Mouse (Mus musculus): ENCODE measurements at regions not wholly inside any gene's neighbourhood (a gene's known extent, or its start where the extent isn't known, plus 50 kb on each side); places are given as distances from the start of the nearest gene placed in this dataset.

- no peak for DNase-seq (ENCODE audit: low spot score in 2 of 2)
These were observed 119.2 kb upstream of the Tsc22d1 start for GRCm38 (mm10) chr14:76295411-76296169.

GRCm38 (mm10) chr14:76297864-76298263 is 116.9 kb upstream of the Tsc22d1 start:
- no peak for DNase-seq (ENCODE audit: low spot score in 2 of 2)

DNA sequence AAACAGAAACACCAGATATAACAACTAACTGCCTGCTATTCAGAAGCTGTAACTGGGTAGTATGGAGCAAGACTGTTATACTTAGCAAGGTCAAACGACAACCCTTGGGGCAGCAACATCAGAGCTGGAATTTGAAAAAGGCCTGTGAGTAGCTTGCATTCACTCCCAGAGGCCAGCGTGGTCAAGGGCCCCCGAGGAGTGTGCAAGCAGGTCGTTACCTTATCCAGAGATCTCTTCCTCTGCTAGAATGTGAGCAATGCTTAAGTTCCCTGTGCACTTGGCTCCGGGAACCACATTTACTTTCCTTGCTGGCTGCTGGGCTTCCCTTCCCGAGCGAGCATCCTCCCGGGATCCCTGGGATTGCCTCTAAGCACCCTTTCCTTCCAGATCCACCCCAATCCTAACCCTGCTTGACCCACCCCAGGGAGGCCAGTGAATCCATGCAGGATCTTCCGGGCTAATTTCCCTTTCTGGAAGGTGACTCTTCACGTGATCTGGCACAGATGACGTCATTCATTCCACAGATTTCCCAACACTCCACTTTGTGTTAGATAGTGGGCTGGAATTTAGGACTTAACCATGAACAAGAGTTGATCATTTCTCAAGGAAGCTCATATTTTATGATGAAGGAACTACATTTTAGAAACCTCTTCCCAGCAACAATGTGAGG is 112.3 kb upstream of the Tsc22d1 start:
- DNase-seq (ENCODE audit: low spot score in 2 of 2) = no peak

DNA sequence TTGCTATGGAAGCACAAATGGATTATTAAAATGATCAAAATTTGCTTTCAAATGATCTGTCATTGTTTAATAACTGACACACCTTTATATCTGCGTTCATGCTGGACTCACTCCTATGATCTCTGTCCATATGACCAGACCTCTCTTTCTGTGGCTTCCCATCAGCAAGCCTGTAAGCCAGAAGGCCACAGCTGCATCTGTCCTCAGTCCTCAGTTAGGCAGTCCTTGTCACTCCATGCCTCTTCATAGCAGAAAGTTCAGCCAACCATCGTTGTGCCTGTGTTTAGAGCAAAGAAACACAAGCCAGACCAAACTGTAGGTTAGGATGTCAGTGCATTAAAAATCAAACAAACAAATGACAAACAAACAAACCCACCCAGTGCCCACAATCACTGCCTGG is 107.2 kb upstream of the Tsc22d1 start:
- DNase-seq (ENCODE audit: low spot score in 2 of 2) = no peak

DNA sequence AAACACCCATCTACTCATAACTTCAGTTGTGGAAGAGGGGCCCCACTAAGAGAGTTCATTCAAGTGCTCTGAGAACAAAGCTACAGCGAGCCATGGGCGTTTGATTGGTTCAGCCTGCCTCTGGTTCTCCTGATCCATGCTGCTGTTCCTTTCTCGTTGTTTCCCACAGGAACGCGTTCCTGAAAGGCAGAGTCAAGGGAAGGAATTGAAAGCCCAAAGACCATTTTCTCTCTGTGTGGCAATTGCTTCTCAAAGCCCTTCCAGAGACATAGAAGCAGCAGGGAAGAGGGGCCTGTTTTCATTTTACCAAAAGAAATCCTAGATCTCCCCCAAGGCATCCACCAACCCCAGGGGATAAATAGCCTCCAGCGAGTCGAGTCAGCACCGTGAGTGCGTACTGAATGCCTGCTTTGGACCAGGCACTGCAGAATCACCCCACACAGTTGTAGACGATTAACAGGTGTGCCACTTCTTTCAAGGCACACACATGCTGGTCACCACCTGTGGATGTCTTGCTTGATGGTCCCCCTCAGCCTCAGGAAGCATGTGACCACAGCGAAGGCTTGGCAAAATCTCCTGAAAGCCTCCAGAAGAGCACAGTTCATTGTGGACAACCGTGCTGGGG is 106.5 kb upstream of the Tsc22d1 start:
- no peak for DNase-seq (ENCODE audit: low spot score in 2 of 2)

DNA sequence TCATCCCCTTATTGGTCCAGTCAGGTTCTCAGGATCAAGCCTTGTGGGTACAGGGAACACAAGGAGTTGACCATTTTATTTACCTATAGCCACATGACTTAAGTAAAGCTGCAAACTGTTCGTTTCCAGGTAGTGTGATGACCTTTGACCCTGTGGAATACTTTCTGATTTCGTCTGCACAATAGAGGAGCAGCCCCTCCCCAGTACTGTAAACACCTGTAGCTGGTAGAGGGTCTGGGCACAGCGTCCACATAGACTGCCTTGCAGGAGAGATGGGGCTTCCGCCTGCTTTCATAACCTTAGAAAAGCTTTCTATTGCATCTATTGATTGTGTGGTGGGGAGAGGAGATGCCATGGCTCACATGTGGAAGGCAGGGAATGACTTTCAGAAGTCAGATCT is 105.2 kb upstream of the Tsc22d1 start:
- DNase-seq (ENCODE audit: low spot score in 2 of 2) = no peak

- DNase-seq (ENCODE audit: low spot score in 2 of 2) = no peak
These were observed 104.5 kb upstream of the Tsc22d1 start for GRCm38 (mm10) chr14:76310278-76310677.

DNA sequence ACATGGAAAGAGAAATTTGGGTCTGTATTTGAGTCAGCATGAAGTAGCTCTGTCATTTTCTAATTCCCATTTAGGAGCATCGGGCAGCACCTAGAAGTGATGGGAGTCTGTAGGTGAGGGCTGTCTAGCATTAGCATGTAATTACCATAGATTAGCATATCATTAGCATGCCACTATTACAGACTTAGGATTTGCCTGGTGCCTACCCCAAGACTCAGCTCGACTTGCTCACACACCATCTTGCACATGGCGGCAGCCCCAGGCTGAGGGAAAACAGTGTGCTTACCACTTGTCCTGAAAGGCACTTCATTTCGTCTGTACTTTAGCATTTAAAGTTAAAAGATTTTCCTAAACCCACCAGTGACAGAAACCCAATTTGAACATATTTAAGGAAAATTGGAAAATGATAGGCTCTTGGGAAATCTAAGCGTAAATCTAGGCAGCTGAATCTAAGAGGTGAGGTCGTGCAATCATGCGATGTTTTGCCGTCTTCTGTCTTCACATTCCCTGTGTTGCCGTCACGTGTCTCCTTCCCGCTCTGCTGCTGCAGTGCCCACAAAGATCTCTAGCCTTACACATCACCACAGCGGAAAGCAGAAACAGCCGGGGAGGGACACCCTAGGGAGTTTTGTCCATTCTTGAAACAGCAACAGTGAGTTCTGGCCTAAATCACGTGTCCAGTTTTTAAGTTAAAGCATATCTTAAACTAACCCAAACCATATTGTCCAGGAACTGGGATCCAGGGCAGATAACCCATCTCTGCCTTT is 101.2 kb upstream of the Tsc22d1 start:
- no peak for DNase-seq (ENCODE audit: low spot score in 2 of 2)

DNA sequence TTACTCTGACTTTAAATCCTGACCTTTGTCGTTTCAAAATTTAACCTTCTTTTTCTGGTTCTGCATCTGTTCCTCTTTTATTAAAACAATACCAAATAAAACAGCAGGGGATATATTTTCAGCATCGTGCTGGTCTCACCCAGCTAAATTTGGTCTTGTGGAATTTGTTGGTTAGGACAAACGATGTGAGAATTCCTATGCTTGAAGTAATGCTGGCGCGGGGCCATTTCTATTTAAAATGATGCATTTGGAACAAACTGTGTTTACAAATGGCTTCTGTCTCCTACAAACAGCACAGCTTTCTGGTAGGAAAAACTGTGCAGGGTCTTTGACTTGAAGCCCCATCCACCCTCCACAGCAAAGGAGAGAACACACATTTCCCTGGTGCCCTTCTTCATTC is 96.3 kb upstream of the Tsc22d1 start:
- no peak for DNase-seq (ENCODE audit: low spot score in 2 of 2)

GRCm38 (mm10) chr14:76324246-76324645 is 90.5 kb upstream of the Tsc22d1 start:
- no peak for DNase-seq (ENCODE audit: low spot score in 2 of 2)

GRCm38 (mm10) chr14:76329983-76330382 is 84.8 kb upstream of the Tsc22d1 start:
- peak in 1 of 2 experiments; percentile 6 for DNase-seq (ENCODE audit: low spot score in 2 of 2)

GRCm38 (mm10) chr14:76331497-76332335 is 83.0 kb upstream of the Tsc22d1 start:
- no peak for DNase-seq (ENCODE audit: low spot score in 2 of 2)

DNA sequence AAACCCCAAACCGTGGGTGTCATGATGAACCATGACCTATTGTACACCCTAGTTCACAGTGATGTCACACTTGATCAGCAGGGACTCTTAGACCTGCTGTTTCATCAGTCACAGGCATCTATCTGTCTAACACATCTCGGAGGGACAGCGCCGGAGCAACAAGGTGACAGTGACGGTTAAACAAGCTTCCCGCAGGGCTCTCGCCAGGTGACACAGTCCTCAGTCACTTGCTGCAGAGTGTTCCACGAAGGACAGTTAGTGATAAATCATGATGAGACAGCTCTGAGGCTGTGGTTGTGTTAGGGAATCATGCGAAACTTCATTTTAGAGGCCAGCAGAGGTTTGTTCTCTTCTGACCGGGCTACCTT is 82.4 kb upstream of the Tsc22d1 start:
- DNase-seq (ENCODE audit: low spot score in 2 of 2) = no peak

DNA sequence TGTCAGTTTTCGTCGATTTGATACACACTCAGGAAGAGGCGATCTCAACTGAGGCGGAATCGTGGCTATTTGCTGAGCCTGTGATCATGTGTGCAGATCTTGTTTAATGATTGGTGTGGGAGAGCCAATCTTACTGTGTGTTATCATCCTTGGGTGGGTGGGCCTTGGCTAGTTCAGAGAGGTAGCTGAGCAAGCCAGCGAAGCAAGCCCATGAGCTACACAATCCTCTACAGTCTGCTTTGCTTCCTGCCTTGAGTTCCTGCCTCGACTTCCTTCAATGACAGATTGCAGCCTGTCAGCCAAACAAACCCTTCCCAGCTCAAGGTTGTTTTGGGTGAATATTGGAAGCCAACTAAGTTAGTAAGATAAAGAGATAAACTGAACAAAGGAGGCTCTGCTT is 74.0 kb upstream of the Tsc22d1 start:
- no peak for DNase-seq (ENCODE audit: low spot score in 2 of 2)

DNA sequence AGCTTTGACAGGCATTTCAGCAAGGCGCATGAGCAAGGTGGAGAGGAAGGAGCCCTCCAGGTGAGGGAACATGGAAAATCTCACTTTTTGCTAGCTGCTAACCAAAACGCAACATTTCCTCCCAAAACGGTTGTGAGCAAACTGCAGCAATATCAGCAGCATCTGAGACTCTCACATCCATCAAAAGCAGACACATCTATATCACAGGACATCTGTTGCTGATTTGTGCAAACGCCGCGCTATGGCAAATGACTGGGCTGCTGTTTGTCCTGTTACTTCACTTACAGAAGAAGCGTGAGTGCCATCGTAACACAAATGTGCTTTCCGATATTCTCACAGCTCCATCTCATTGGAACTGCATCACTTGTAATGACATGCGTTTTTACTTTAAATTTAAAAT is 73.5 kb upstream of the Tsc22d1 start:
- no peak for DNase-seq (ENCODE audit: low spot score in 2 of 2)

DNA sequence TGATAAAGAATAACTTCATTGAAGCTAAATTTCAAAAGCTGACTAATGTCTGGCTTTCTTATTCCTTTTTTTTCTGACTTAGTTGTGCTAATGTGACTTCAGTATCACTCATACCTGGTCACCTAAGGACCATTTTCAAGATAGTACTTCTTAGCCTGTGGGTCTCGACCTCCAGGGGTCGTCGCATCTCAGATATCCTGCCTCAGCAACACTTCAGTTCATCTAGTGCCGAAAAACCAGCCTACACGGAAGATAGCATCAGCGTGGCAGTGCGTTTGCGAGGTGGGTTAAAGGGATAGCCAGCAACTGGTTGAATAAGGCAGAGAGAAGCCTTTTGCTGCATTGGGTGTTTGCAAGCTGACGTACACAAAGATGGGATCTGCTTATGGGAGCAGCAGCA is 62.9 kb upstream of the Tsc22d1 start:
- no peak for DNase-seq (ENCODE audit: low spot score in 2 of 2)

DNA sequence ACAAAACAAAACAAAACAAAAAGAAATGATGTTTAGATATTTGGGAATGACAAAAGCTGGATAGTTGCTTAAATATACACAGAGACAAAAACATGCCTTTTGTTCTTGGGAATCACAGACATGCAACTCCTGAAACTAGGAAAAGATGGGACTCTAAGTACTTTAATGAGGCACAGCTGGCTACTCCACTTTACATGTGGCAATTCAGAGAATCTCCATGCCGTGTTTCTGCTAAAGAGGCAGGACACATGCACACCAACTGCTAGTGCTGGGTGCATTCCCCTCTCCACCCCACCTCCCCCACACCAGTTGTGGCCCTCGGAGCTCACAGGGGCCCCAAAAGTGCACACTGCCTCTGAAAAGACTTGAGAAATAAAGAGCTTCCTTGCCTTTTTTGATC is 58.6 kb upstream of the Tsc22d1 start:
- no peak for DNase-seq (ENCODE audit: low spot score in 2 of 2)

- DNase-seq (ENCODE audit: low spot score in 2 of 2) = no peak
These were observed 54.8 kb upstream of the Tsc22d1 start for GRCm38 (mm10) chr14:76359837-76360410.

GRCm38 (mm10) chr14:76364034-76364433 is 50.7 kb upstream of the Tsc22d1 start:
- DNase-seq (ENCODE audit: low spot score in 2 of 2) = no peak

Measured in spleen, postnatal 36 days (tissue).